Mouse (Mus musculus) spleen, adult 18-20 months (tissue): Measurements from ENCODE around the gene Irak2.
"Not testable (repeated sequence)": the region's sequence is repeated elsewhere in the genome, so short reads cannot be mapped to it uniquely, and the experiment has no call there.

Experiments used
- DNase-seq, 2 experiments: peaks; one replicate each; pipeline ENCODE4 v3.0.0; 2022; ENCODE audit warnings: mixed read lengths in 2 of 2

Gene Irak2

GRCm38 (mm10) chr6:113668287-113669154 is 30.3 kb downstream of the Irak2 start:
- DNase-seq = peak in 1 of 2 experiments; percentile 57

- DNase-seq = peak in 1 of 2 experiments; percentile 57
Observed at GRCm38 (mm10) chr6:113669821-113670220, 31.6 kb downstream of the Irak2 start.

- DNase-seq = not testable (repeated sequence)
Observed at GRCm38 (mm10) chr6:113672029-113672428, 33.8 kb downstream of the Irak2 start.

- DNase-seq = no peak
Observed at GRCm38 (mm10) chr6:113672989-113673388, 34.7 kb downstream of the Irak2 start.

GRCm38 (mm10) chr6:113675234-113675633 is 37.0 kb downstream of the Irak2 start:
- no peak for DNase-seq

- DNase-seq = no peak
Observed at GRCm38 (mm10) chr6:113675991-113676390, 37.7 kb downstream of the Irak2 start.

- DNase-seq = no peak
Observed at GRCm38 (mm10) chr6:113677070-113677734, 38.9 kb downstream of the Irak2 start.

- DNase-seq = no peak
Observed at GRCm38 (mm10) chr6:113678246-113679012, 40.2 kb downstream of the Irak2 start.

- DNase-seq = no peak
Observed at GRCm38 (mm10) chr6:113679993-113680566, 41.8 kb downstream of the Irak2 start.

- peak; percentile 78 to 92 for DNase-seq
Observed at GRCm38 (mm10) chr6:113681271-113681670, 43.0 kb downstream of the Irak2 start.

- no peak for DNase-seq
Observed at GRCm38 (mm10) chr6:113683081-113683825, 45.0 kb downstream of the Irak2 start.

- DNase-seq = no peak
Observed at GRCm38 (mm10) chr6:113686551-113687125, 48.4 kb downstream of the Irak2 start.

GRCm38 (mm10) chr6:113690008-113690399 is 51.7 kb downstream of the Irak2 start:
- DNase-seq = no peak

- DNase-seq = no peak
Observed at GRCm38 (mm10) chr6:113690400-113691083, 52.3 kb downstream of the Irak2 start.

- DNase-seq = no peak
Observed at GRCm38 (mm10) chr6:113691084-113691462, 52.8 kb downstream of the Irak2 start.

GRCm38 (mm10) chr6:113692661-113693133 is 54.4 kb downstream of the Irak2 start:
- DNase-seq = peak in 1 of 2 experiments; percentile 26

GRCm38 (mm10) chr6:113693377-113693776 is 55.1 kb downstream of the Irak2 start:
- no peak for DNase-seq

GRCm38 (mm10) chr6:113695203-113695602 is 56.9 kb downstream of the Irak2 start:
- no peak for DNase-seq

GRCm38 (mm10) chr6:113695766-113696355 is 57.6 kb downstream of the Irak2 start:
- DNase-seq = no peak

- peak; percentile 89 to 97 for DNase-seq
Observed at GRCm38 (mm10) chr6:113696582-113697221, 58.4 kb downstream of the Irak2 start, which contains the start of gene Tatdn2. Gene Tatdn2, plus strand, starts transcription at chr6:113697050.
